Mouse (Mus musculus) embryo, embryonic 11.5 days (tissue): Measurements from ENCODE around the gene Slf2.

ENCODE experiments used
- DNase-seq: peaks from one replicate; pipeline ENCODE4 v3.0.0-alpha.2; 2012; ENCODE audit warnings: low read depth, low spot score

Gene Slf2

GRCm38 (mm10) chr19:44930744-44931453, at the start of gene Slf2:
Slf2 (plus strand) TSS chr19:44931151.
- peak; percentile 96 for DNase-seq

- DNase-seq, result no peak
Observed at GRCm38 (mm10) chr19:44882552-44883024, 48.4 kb upstream of the Slf2 start.

- DNase-seq, result no peak
Observed at GRCm38 (mm10) chr19:44884331-44884730, 46.6 kb upstream of the Slf2 start.

GRCm38 (mm10) chr19:44886475-44886874, 44.5 kb upstream of the Slf2 start:
- no peak for DNase-seq

GRCm38 (mm10) chr19:44887679-44888235, 43.2 kb upstream of the Slf2 start:
- no peak for DNase-seq

- no peak for DNase-seq
Observed at GRCm38 (mm10) chr19:44889548-44889947, 41.4 kb upstream of the Slf2 start.

- no peak for DNase-seq
Observed at GRCm38 (mm10) chr19:44891446-44891845, 39.5 kb upstream of the Slf2 start.

GRCm38 (mm10) chr19:44893231-44893871, 37.6 kb upstream of the Slf2 start:
- DNase-seq, result no peak

- no peak for DNase-seq
Observed at GRCm38 (mm10) chr19:44895245-44895644, 35.7 kb upstream of the Slf2 start.

GRCm38 (mm10) chr19:44896450-44896849, 34.5 kb upstream of the Slf2 start:
- no peak for DNase-seq

GRCm38 (mm10) chr19:44897521-44897920, 33.4 kb upstream of the Slf2 start:
- DNase-seq, result no peak

- DNase-seq, result no peak
Observed at GRCm38 (mm10) chr19:44898646-44899045, 32.3 kb upstream of the Slf2 start.

- no peak for DNase-seq
Observed at GRCm38 (mm10) chr19:44899104-44899793, 31.7 kb upstream of the Slf2 start.

- no peak for DNase-seq
Observed at GRCm38 (mm10) chr19:44899947-44900773, 30.8 kb upstream of the Slf2 start.

- DNase-seq, result no peak
Observed at GRCm38 (mm10) chr19:44901047-44901446, 29.9 kb upstream of the Slf2 start.

GRCm38 (mm10) chr19:44902324-44902723, 28.6 kb upstream of the Slf2 start:
- DNase-seq, result no peak

GRCm38 (mm10) chr19:44903343-44904000, 27.5 kb upstream of the Slf2 start:
- no peak for DNase-seq

GRCm38 (mm10) chr19:44904141-44904720, 26.7 kb upstream of the Slf2 start:
- no peak for DNase-seq

GRCm38 (mm10) chr19:44905316-44905715, 25.6 kb upstream of the Slf2 start:
- DNase-seq, result no peak
